Mouse (Mus musculus) c-Kit-positive CD71-positive TER-119-negative erythroid progenitor cells, embryonic 14.5 days (primary cell): ENCODE results near the gene Klra8.
"Not testable (repeated sequence)": the region's sequence is repeated elsewhere in the genome, so short reads cannot be mapped to it uniquely, and the experiment has no call there.

Experiments used
- DNase-seq: peaks from one replicate; pipeline ENCODE4 v3.0.0-alpha.2; 2013; ENCODE audit warnings: low read depth

Gene Klra8

DNA sequence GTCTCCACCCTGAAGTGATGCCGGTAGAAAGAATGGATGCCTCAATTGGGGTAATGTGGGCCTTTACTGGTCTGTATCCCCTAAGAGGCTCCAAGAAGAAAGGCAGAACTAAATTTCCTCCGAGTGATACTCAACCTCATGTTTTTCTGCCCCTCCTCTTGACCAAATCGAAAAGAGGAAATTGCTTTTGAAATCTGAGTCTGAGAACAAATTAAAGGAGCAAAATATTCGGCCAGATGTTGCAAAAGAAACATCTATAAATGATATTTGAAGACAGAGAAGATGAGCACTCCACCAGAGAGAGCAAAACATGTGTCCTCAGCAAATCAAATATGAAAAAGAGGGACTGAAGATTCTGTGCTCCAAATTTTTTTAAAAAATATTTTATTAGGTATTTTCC is at the start of gene Klra8:
Gene Klra8, minus strand, starts transcription at position 101 of the 400 bp plus-strand sequence.
- DNase-seq, result not testable (repeated sequence)

DNA sequence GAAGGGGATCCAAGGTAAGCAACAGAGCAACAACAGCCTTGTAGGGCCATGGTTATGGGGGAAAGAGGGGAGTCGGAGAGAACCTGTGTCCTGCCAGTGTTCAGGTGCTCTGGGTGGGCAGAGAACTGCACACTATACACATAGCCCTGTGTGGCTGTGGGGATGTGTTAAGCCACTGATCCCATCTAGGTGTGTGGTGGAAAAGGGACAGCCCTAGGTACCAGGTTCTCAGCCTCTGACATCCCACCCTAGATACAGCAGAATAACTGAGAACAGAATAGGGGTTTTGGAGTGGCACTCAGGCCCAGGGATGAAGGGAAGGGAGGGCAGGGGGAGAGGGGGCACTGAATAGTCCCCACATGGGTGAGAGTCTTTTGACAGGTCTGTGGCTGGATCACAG is 19.2 kb downstream of the Klra8 start:
- DNase-seq, result no peak

DNA sequence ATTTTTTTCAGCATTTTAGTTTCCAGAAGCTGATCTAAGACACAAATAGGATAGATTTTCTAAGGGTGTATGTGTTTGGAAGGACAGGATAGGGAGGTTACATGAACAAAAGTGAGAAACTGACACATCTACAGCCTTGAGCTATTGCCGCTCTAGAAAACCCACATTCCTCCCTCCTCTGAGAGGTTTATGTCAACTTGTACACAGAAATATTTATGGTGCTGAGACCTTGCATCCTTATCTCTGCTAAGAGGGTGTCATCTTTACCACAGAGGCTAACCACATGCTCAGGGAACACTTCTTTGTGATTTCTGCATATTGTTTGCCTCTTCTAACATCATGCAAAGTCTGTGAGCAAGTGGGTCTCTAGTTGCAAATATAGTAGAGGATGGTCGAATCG is 27.0 kb downstream of the Klra8 start:
- DNase-seq, result not testable (repeated sequence)

DNA sequence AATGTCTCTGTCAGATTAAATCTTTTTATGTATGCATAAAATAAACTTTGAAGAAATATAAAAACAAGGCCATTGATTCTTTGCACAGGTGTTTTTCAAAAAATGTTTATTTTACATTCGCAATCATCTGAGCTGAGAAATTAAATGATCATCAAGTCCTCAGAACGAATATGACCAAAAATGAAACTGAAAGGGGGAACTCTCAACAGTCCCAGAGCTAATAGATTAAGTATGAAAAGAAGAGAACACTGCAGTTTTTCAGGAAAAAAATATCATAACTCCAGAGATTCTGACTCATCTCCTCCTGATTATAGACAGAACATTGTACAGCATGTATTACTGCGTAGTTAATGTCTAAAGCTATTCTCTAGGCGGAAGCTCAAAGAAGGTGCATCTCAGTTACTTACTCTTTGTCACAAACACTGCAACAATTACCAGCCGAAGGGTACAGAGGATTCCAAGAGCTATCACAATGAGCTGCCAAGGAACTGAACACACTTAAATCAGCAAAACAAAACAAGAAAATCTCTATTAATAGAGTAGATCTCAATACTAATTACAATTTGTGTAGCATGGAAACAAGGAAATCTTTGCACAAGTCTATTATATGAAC is 37.3 kb downstream of the Klra8 start:
- DNase-seq, result no peak

DNA sequence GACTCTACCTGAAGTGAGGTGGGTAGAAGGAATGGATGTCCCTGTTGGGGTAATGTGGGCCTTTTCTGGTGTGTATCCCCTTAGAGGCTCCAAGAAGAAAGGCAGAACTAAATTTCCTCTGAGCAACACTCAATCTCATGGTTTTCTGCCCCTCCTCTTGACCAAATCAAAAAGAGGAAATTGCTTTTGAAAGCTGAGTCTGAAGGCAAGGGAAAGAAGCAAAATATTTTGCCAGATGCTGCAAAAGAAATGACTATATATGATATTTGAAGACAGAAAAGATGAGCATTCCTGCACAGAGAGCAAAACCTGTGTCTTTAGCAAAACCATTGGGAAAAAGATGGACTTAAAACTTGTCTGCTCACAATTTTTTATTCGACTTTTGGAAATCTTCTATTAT is 62.5 kb downstream of the Klra8 start, which contains the start of gene Klra4:
Gene Klra4, minus strand, starts transcription at position 101 of the 400 bp plus-strand sequence.
- DNase-seq, result not testable (repeated sequence)
